Mouse (Mus musculus) hindbrain, embryonic 10.5 days (tissue): ENCODE results near the gene Zfp574. TPM values are rescaled to one million over a fixed set of nuclear protein-coding genes. Genes with fewer than 3 reads are reported as not detected.
A peak's percentile ranks its signal among the peaks of the same experiment; 100 is the strongest.

Experiments
- DNase-seq: peaks from one replicate; pipeline ENCODE4 v3.0.0-alpha.2; 2017; ENCODE audit warnings: low spot score
- H3K27ac ChIP-seq: fragments of 300-500 bp; sonication (generic); 2 replicates; pipeline ENCODE4 v1.5.1; 2016; ENCODE audit warnings: mild to moderate bottlenecking, moderate library complexity
- H3K27me3 ChIP-seq: fragments of 300-500 bp; sonication (generic); 2 replicates; pipeline ENCODE4 v1.6.1; 2016; ENCODE audit warnings: mild to moderate bottlenecking; ENCODE audit not compliant: poor library complexity, insufficient read depth, severe bottlenecking
- H3K36me3 ChIP-seq: fragments of 300-500 bp; sonication (generic); 2 replicates; pipeline ENCODE4 v1.6.1; 2016; ENCODE audit warnings: mild to moderate bottlenecking, moderate library complexity
- H3K4me1 ChIP-seq: fragments of 300-500 bp; sonication (generic); replicated peaks from 2 replicates; pipeline ENCODE4 v1.6.1; 2016; ENCODE audit warnings: mild to moderate bottlenecking
- H3K4me3 ChIP-seq: fragments of 300-500 bp; sonication (generic); 2 replicates; pipeline ENCODE4 v1.5.1; 2016; ENCODE audit warnings: mild to moderate bottlenecking, moderate library complexity
- H3K9me3 ChIP-seq: fragments of 300-500 bp; sonication (generic); 2 replicates; pipeline ENCODE4 v1.6.1; 2016; ENCODE audit warnings: mild to moderate bottlenecking, moderate library complexity
- WGBS: fragments of 180-500 bp; shearing (Covaris S2); methylation state at CpG from one replicate; pipeline ENCODE4 v1.1.7; 2016; 5-methylcytosine and 5-hydroxymethylcytosine counted together
- polyA plus RNA-seq: library from polyadenylated mRNA; unstranded; fragments of >200 nt; fragmentation: Nextera tagmentation; extraction: Ambion mirVana; gene quantifications from 2 replicates; pipeline ENCODE4 v1.2.1, GENCODE M21; 2016

The Zfp574 gene
- polyA plus RNA-seq, 1 experiment from 2014 or later = 44.4 TPM

DNA sequence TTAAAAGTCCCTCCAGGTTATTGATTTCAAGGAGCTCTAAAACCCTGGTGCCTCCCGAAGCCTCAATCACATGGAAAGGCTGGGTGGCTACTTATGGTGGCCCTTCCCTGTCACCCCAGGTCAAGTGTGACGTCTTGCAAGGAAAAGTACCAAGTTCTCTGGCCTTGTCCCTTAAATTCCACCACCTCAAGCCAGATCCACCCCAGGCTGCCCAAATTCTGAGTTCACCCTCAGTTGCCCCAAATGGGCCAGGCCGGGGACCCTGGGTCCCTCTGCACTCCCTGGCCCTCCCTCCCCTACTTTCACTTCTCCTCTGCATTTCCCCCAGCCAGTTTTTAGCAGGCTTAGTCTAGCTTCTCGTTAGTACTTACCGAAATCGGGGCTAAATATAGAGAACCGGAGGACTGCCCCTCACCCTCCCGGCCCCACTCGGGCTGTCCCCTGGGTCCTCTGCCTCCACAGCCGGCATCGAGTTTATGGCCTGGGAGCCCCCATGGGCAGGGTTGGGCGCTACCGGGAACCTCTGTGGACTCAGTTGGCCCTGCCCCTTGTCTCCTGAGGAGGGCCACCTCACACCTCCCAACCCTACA is 57.1 kb downstream of the Zfp574 start:
- whole genome bisulfite sequencing = 73% methylated on average over 13 of the region's 13 CpGs
- H3K4me1 ChIP-seq = peaks cover 23% of the 10 kb centered on the region
- H3K4me3 ChIP-seq = no peak overlapping the region
- H3K27me3 ChIP-seq = peaks cover 47% of the 10 kb centered on the region
- no peak for DNase-seq
- H3K9me3 ChIP-seq = no peaks in the 10 kb centered on the region
- no peaks in the 10 kb centered on the region for H3K36me3 ChIP-seq
- H3K27ac ChIP-seq = no peak overlapping the region

- Histone ChIP-seq H3K4me3 (no peak overlapping the region), H3K27me3 (peaks cover 57% of the 10 kb centered on the region), H3K4me1 (peaks cover 31% of the 10 kb centered on the region), H3K36me3 (0 out of 2 replicates have a peak, but pooled peaks cover 1% of the 10 kb centered on the region), H3K27ac (no peak overlapping the region), H3K9me3 (peaks cover 3% of the 10 kb centered on the region)
- 85% methylated on average over 11 of the region's 11 CpGs for WGBS
- DNase-seq = no peak
Observed at GRCm38 (mm10) chr7:25130565-25130964, 58.2 kb downstream of the Zfp574 start.

GRCm38 (mm10) chr7:25131247-25131646 is 58.9 kb downstream of the Zfp574 start:
- Histone ChIP-seq H3K4me1 (peaks cover 31% of the 10 kb centered on the region), H3K4me3 (no peak overlapping the region), H3K27ac (no peak overlapping the region), H3K36me3 (0 out of 2 replicates have a peak, but pooled peaks cover 3% of the 10 kb centered on the region), H3K9me3 (peaks cover 9% of the 10 kb centered on the region), H3K27me3 (peaks cover 64% of the 10 kb centered on the region)
- WGBS = 93% methylated on average over 11 of the region's 11 CpGs
- no peak for DNase-seq

DNA sequence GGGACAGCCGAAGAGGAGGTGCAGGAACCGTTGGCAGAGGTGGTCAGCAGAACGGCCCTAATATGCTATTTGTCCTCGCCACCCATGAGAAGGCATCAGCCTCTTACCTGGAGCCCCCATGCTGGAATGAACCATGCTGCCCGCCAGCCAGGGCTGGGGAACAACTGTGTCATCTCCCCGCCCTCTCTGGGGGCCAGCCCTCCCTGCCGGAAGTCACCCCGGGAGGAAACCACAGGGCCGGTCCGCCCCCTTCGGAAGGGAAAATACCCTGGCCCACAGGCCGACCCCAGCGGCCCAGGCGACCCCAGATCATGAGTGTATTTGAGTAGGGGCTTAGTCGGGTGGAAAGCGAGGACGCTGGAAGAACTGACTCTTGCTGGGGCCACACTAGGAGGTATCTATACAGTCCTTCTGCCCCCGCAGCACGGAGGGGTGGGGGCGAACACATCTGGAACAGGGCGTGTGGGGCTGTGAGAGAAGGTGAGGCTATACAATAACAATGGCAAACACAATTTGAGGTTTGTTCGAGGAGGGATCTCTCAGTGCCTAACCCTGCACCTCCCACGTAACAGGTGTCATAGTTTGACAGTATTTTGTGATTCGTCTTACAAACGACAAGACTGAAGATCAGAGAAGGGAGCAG is 60.1 kb downstream of the Zfp574 start:
- Histone ChIP-seq H3K27ac (no peak overlapping the region), H3K36me3 (0 out of 2 replicates have a peak, but pooled peaks cover 3% of the 10 kb centered on the region), H3K9me3 (peaks cover 9% of the 10 kb centered on the region), H3K27me3 (peaks cover 70% of the 10 kb centered on the region), H3K4me1 (peaks cover 33% of the 10 kb centered on the region), H3K4me3 (peak overlapping the region; percentile 18; the same call in 1 of the 2 replicates)
- DNase-seq = no peak
- WGBS = 9% methylated on average over 25 of the region's 25 CpGs

Other genes with a start within 250 kb of the Zfp574 start
- 15.5 and 24.3 TPM in 2 replicates for gene Gm9844, start 210.4 kb upstream of the Zfp574 start, polyA plus RNA-seq
- not detected in 2 replicates for gene Lypd4, start 202.6 kb upstream of the Zfp574 start, polyA plus RNA-seq
- gene Dmrtc2, start 202.5 kb upstream of the Zfp574 start, polyA plus RNA-seq = not detected in 2 replicates
- gene Rps19, start 188.2 kb upstream of the Zfp574 start, polyA plus RNA-seq = 1,985 and 2,165 TPM in 2 replicates
- gene Cd79a, start 175.2 kb upstream of the Zfp574 start, polyA plus RNA-seq = 0.13 and 0.29 TPM in 2 replicates
- gene Arhgef1, start 169.7 kb upstream of the Zfp574 start, polyA plus RNA-seq = 72.4 and 76.0 TPM in 2 replicates
- 0.42 and 2.7 TPM in 2 replicates for gene Gm4881, start 128.1 kb upstream of the Zfp574 start, polyA plus RNA-seq
- gene Rabac1, start 99.8 kb upstream of the Zfp574 start, polyA plus RNA-seq = 98.4 and 126 TPM in 2 replicates
- gene Atp1a3, start 66.6 kb upstream of the Zfp574 start, polyA plus RNA-seq = 11.8 and 45.9 TPM in 2 replicates
- 5.5 and 7.9 TPM in 2 replicates for gene Grik5, start 221 bp upstream of the Zfp574 start, polyA plus RNA-seq
- 19.3 and 41.0 TPM in 2 replicates for gene Pou2f2, start 107.2 kb downstream of the Zfp574 start, polyA plus RNA-seq
- gene Dedd2, start 148.0 kb downstream of the Zfp574 start, polyA plus RNA-seq = 10.2 and 11.2 TPM in 2 replicates
- 2.5 and 3.0 TPM in 2 replicates for gene Zfp526, start 148.9 kb downstream of the Zfp574 start, polyA plus RNA-seq
- gene Gsk3a, start 165.3 kb downstream of the Zfp574 start, polyA plus RNA-seq = 11.6 and 12.5 TPM in 2 replicates
- gene Erf, start 178.2 kb downstream of the Zfp574 start, polyA plus RNA-seq = 8.0 and 8.6 TPM in 2 replicates
- 23.2 and 23.5 TPM in 2 replicates for gene Cic, start 195.1 kb downstream of the Zfp574 start, polyA plus RNA-seq
- gene Pafah1b3, start 225.4 kb downstream of the Zfp574 start, polyA plus RNA-seq = 271 and 384 TPM in 2 replicates
- 1.2 and 2.1 TPM in 2 replicates for gene Prr19, start 228.8 kb downstream of the Zfp574 start, polyA plus RNA-seq
- 2.5 and 9.1 TPM in 2 replicates for gene Tmem145, start 233.5 kb downstream of the Zfp574 start, polyA plus RNA-seq
- gene Megf8, start 244.6 kb downstream of the Zfp574 start, polyA plus RNA-seq = 16.5 and 18.2 TPM in 2 replicates